Mouse (Mus musculus) heart, embryonic 15.5 days (tissue): Measurements from ENCODE around the gene Ift46. TPM values are rescaled to one million over a fixed set of nuclear protein-coding genes. Genes with fewer than 3 reads are reported as not detected.

Experiments used
- ATAC-seq: fragments of 200-750 bp; cut with Nextera tagmentation; replicated peaks from 2 replicates; pipeline ENCODE4 v1.8.0; 2017; ENCODE audit warnings: low read depth, moderate TSS enrichment; ENCODE audit not compliant: insufficient number of reproducible peaks, insufficient read depth, low FRiP score
- H3K27ac ChIP-seq: fragments of 300-500 bp; sonication (generic); 2 replicates; pipeline ENCODE4 v1.5.1; 2015; ENCODE audit warnings: mild to moderate bottlenecking, inconsistent platforms
- H3K27me3 ChIP-seq: fragments of 300-500 bp; sonication (generic); 2 replicates; pipeline ENCODE4 v1.6.1; 2015; ENCODE audit warnings: inconsistent platforms
- H3K36me3 ChIP-seq: fragments of 300-500 bp; sonication (generic); 2 replicates; pipeline ENCODE4 v1.6.1; 2015; ENCODE audit warnings: mild to moderate bottlenecking, inconsistent platforms
- H3K4me1 ChIP-seq: fragments of 300-500 bp; sonication (generic); replicated peaks from 2 replicates; pipeline ENCODE4 v1.6.1; 2015; ENCODE audit warnings: inconsistent platforms
- H3K4me2 ChIP-seq: fragments of 300-500 bp; sonication (generic); 2 replicates; pipeline ENCODE4 v1.6.1; 2015; ENCODE audit warnings: inconsistent platforms, mild to moderate bottlenecking, moderate library complexity
- H3K4me3 ChIP-seq: fragments of 300-500 bp; sonication (generic); 2 replicates; pipeline ENCODE4 v1.5.1; 2015; ENCODE audit warnings: mild to moderate bottlenecking, inconsistent platforms
- H3K9ac ChIP-seq: fragments of 300-500 bp; sonication (generic); 2 replicates; pipeline ENCODE4 v1.6.1; 2015; ENCODE audit warnings: mild to moderate bottlenecking, inconsistent platforms
- H3K9me3 ChIP-seq: fragments of 300-500 bp; sonication (generic); replicated peaks from 2 replicates; pipeline ENCODE4 v1.6.1; 2016; ENCODE audit warnings: inconsistent platforms
- WGBS: fragments of 180-500 bp; shearing (Covaris S2); methylation state at CpG from one replicate; pipeline ENCODE4 v1.1.7; 2015; ENCODE audit warnings: mixed read lengths; 5-methylcytosine and 5-hydroxymethylcytosine counted together
- polyA plus RNA-seq: library from polyadenylated mRNA; unstranded; fragments of >200 nt; fragmentation: Nextera tagmentation; extraction: Ambion mirVana; gene quantifications from 2 replicates; pipeline ENCODE4 v1.2.1, GENCODE M21; 2015

Ift46 gene
- polyA plus RNA-seq, 1 experiment from 2014 or later = 54.3 TPM

DNA sequence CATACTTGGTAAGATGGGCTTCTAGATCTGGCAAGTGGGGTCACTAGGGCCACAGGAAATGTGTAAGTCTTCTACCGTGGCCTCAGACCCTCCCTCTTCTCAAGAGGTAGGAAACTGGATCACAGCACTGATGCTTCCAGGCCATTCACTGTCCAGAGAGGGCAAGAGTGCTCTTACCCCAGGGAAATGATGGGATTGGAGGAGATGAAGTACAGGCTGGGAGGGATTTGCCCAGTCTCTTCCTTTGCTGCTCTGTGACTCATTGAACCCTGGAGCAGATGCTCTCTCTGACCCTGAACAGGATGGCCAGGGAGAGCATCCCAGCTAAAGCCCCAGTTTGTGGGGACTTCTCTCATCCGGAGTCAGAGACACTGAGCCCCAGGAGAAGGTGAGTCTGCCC lies 43.0 kb upstream of the Ift46 start:
- Histone ChIP-seq H3K9ac (no peak overlapping the region), H3K4me2 (no peak overlapping the region), H3K27me3 (no peaks in the 10 kb centered on the region), H3K27ac (peak overlapping the region; percentile 59), H3K36me3 (no peaks in the 10 kb centered on the region), H3K9me3 (no peaks in the 10 kb centered on the region), H3K4me3 (no peak overlapping the region), H3K4me1 (peaks cover 65% of the 10 kb centered on the region)
- no peak for ATAC-seq
- 40% methylated on average over 2 of the region's 2 CpGs for WGBS

DNA sequence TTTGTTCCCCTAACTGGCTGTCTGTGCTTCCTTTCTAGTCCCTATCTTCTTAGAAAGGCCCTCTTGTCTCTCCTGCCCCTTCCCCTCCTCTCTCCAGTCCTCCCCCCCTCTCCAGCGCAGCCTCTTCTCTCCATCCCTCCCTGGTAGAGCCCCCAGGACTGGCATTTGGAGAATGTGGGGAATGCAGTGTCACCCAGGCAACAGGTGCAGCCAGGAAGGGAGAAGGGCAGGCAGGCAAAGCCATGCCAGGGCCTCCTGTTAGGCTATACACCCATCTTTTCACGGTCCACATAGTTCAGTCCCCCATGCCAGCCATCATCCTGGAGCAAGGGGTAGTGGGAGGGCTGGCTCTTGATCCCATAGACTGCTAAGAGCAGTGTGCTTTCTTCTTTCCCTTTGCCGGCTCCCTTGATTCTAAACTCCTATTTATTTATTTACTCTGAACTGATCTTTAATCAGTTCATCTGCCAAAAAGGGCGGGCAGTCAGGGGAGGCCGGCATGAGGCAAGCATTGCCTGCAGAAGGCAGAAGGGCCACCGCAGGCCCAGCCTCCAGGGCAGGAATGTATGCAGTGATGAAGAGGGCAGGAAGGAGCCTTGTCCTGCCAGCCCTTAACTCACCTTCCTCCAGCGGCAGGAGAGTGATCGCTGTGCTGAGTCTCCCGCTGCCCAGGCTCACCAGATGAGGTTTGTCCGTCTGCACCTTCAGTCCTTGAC lies 41.1 kb upstream of the Ift46 start:
- Histone ChIP-seq H3K4me2 (no peak overlapping the region), H3K4me3 (no peak overlapping the region), H3K27me3 (no peaks in the 10 kb centered on the region), H3K36me3 (no peaks in the 10 kb centered on the region), H3K9me3 (no peaks in the 10 kb centered on the region), H3K4me1 (peaks cover 52% of the 10 kb centered on the region), H3K9ac (no peak overlapping the region), H3K27ac (no peak overlapping the region; the same call in 1 of the 2 replicates)
- 42% methylated on average over 10 of the region's 10 CpGs for WGBS
- no peak for ATAC-seq

- Histone ChIP-seq H3K9me3 (no peaks in the 10 kb centered on the region), H3K27me3 (no peaks in the 10 kb centered on the region), H3K27ac (no peak overlapping the region), H3K9ac (no peak overlapping the region), H3K4me1 (peaks cover 48% of the 10 kb centered on the region), H3K4me3 (no peak overlapping the region), H3K36me3 (no peaks in the 10 kb centered on the region), H3K4me2 (no peak overlapping the region)
- ATAC-seq = no peak
- 79% methylated on average over 5 of the region's 5 CpGs for WGBS
Observed at GRCm38 (mm10) chr9:44727441-44727840, 40.3 kb upstream of the Ift46 start.

GRCm38 (mm10) chr9:44732130-44732549 lies 35.6 kb upstream of the Ift46 start:
- peaks cover 31% of the 10 kb centered on the region for H3K4me1 ChIP-seq
- no peaks in the 10 kb centered on the region for H3K36me3 ChIP-seq
- H3K9ac ChIP-seq = no peak overlapping the region
- H3K4me2 ChIP-seq = peak overlapping the region; percentile 96
- ATAC-seq = no peak
- 0 out of 2 replicates have a peak, but pooled peaks cover 3% of the 10 kb centered on the region for H3K27me3 ChIP-seq
- 59% methylated on average over 5 of the region's 5 CpGs for WGBS
- H3K27ac ChIP-seq = no peak overlapping the region
- H3K9me3 ChIP-seq = no peaks in the 10 kb centered on the region
- H3K4me3 ChIP-seq = no peak overlapping the region

GRCm38 (mm10) chr9:44732921-44733530 lies 34.7 kb upstream of the Ift46 start:
- WGBS = 58% methylated on average over 12 of the region's 12 CpGs

GRCm38 (mm10) chr9:44733671-44734523 lies 33.8 kb upstream of the Ift46 start:
- ATAC-seq = peak; percentile 54
- peak overlapping the region; percentile 67 for H3K9ac ChIP-seq
- 2% methylated on average over 79 of the region's 79 CpGs for WGBS
- peak overlapping the region; percentile 74 for H3K27ac ChIP-seq
- H3K27me3 ChIP-seq = 0 out of 2 replicates have a peak, but pooled peaks cover 3% of the 10 kb centered on the region
- peak overlapping the region; percentile 62 for H3K4me3 ChIP-seq
- no peaks in the 10 kb centered on the region for H3K9me3 ChIP-seq
- H3K4me2 ChIP-seq = peak overlapping the region; percentile 96
- H3K4me1 ChIP-seq = peaks cover 34% of the 10 kb centered on the region
- no peaks in the 10 kb centered on the region for H3K36me3 ChIP-seq

More at GRCm38 (mm10) chr9:44732921-44733530, 34.7 kb upstream of the Ift46 start:
- Histone ChIP-seq H3K4me1 (peaks cover 34% of the 10 kb centered on the region), H3K27me3 (0 out of 2 replicates have a peak, but pooled peaks cover 3% of the 10 kb centered on the region), H3K27ac (peak overlapping the region; percentile 74), H3K9me3 (no peaks in the 10 kb centered on the region), H3K4me3 (peak overlapping the region; percentile 62), H3K4me2 (peak overlapping the region; percentile 96), H3K9ac (peak overlapping the region; percentile 67), H3K36me3 (no peaks in the 10 kb centered on the region)
- no peak for ATAC-seq

GRCm38 (mm10) chr9:44734524-44735494 lies 32.9 kb upstream of the Ift46 start, which contains the start of gene Phldb1:
Gene Phldb1, minus strand, starts transcription at chr9:44735198.
- H3K9ac ChIP-seq = peak within 1 kb of the TSS; percentile 67
- 0 out of 2 replicates have a peak, but pooled peaks cover 3% of the 10 kb centered on the region for H3K27me3 ChIP-seq
- H3K9me3 ChIP-seq = no peaks in the 10 kb centered on the region
- peak; percentile 74 for ATAC-seq
- H3K27ac ChIP-seq = peak within 1 kb of the TSS; percentile 74
- H3K4me3 ChIP-seq = peak within 1 kb of the TSS; percentile 62
- under 1% methylated on average over 47 of the region's 47 CpGs for WGBS
- H3K4me2 ChIP-seq = peak within 1 kb of the TSS; percentile 96
- H3K4me1 ChIP-seq = peaks cover 34% of the 10 kb centered on the region
- no peaks in the 10 kb centered on the region for H3K36me3 ChIP-seq

GRCm38 (mm10) chr9:44735886-44736285 lies 31.8 kb upstream of the Ift46 start:
- WGBS = 77% methylated on average over 6 of the region's 6 CpGs
- Histone ChIP-seq H3K27ac (no peak overlapping the region), H3K36me3 (peaks cover 2% of the 10 kb centered on the region; the same call in 1 of the 2 replicates), H3K9ac (no peak overlapping the region), H3K4me1 (peaks cover 34% of the 10 kb centered on the region), H3K27me3 (0 out of 2 replicates have a peak, but pooled peaks cover 3% of the 10 kb centered on the region), H3K9me3 (no peaks in the 10 kb centered on the region), H3K4me3 (no peak overlapping the region), H3K4me2 (no peak overlapping the region)
- ATAC-seq = no peak

- no peaks in the 10 kb centered on the region for H3K9me3 ChIP-seq
- no peak overlapping the region for H3K4me3 ChIP-seq
- H3K27me3 ChIP-seq = 0 out of 2 replicates have a peak, but pooled peaks cover 3% of the 10 kb centered on the region
- H3K4me2 ChIP-seq = no peak overlapping the region
- no peak overlapping the region for H3K9ac ChIP-seq
- peaks cover 34% of the 10 kb centered on the region for H3K4me1 ChIP-seq
- no peak overlapping the region for H3K27ac ChIP-seq
- 82% methylated on average over 2 of the region's 2 CpGs for WGBS
- H3K36me3 ChIP-seq = peaks cover 6% of the 10 kb centered on the region; the same call in 1 of the 2 replicates
- no peak for ATAC-seq
Observed at GRCm38 (mm10) chr9:44736301-44736700, 31.4 kb upstream of the Ift46 start.
